Mouse (Mus musculus): ENCODE measurements around the gene Lima1. TPM values are rescaled to one million over a fixed set of nuclear protein-coding genes. Genes with fewer than 3 reads are reported as not detected.
A peak's percentile ranks its signal among the peaks of the same experiment; 100 is the strongest.

Gene Lima1
- polyA plus RNA-seq, 1 experiment from 2014 or later, result 14.5 TPM

GRCm38 (mm10) chr15:99805673-99806072, 69.6 kb downstream of the Lima1 start:
- H3K4me3 ChIP-seq (replicated peaks; ENCODE audit: low read length), result no peak overlapping the region
- peaks cover 29% of the 10 kb centered on the region for H3K4me1 ChIP-seq (replicated peaks; ENCODE audit: control insufficient read depth, insufficient read depth, low read length)
- 93% methylated on average over 4 of the region's 4 CpGs for WGBS
- no peak for DNase-seq (ENCODE audit: low spot score)
- no peak overlapping the region for H3K27ac ChIP-seq
- no peak for ATAC-seq (ENCODE audit: low FRiP score)
- H3K9ac ChIP-seq, result no peak overlapping the region
- H3K4me2 ChIP-seq (replicated peaks), result no peak overlapping the region
- H3K9me3 ChIP-seq (ENCODE audit: control insufficient read depth, low read length), result no peaks in the 10 kb centered on the region
- H3K27me3 ChIP-seq (ENCODE audit: control insufficient read depth, insufficient read depth, low read length), result no peaks in the 10 kb centered on the region
- no peaks in the 10 kb centered on the region for H3K36me3 ChIP-seq (replicated peaks; ENCODE audit: control insufficient read depth, insufficient read depth)

- Histone ChIP-seq H3K9me3 (ENCODE audit: control insufficient read depth, low read length) (no peaks in the 10 kb centered on the region), H3K4me3 (replicated peaks; ENCODE audit: low read length) (no peak overlapping the region), H3K9ac (0 out of 2 replicates have a peak overlapping the region, but pooled peaks have one; percentile 8), H3K4me1 (replicated peaks; ENCODE audit: control insufficient read depth, insufficient read depth, low read length) (peaks cover 26% of the 10 kb centered on the region), H3K27me3 (ENCODE audit: control insufficient read depth, insufficient read depth, low read length) (no peaks in the 10 kb centered on the region), H3K27ac (peak overlapping the region; percentile 60; the same call in 1 of the 2 replicates), H3K36me3 (replicated peaks; ENCODE audit: control insufficient read depth, insufficient read depth) (no peaks in the 10 kb centered on the region), H3K4me2 (replicated peaks) (no peak overlapping the region)
- no peak for DNase-seq (ENCODE audit: low spot score)
- ATAC-seq (ENCODE audit: low FRiP score), result no peak
- 33% methylated on average over 6 of the region's 6 CpGs for WGBS
Observed at GRCm38 (mm10) chr15:99803186-99803644, 72.0 kb downstream of the Lima1 start.

GRCm38 (mm10) chr15:99801885-99802572, 73.2 kb downstream of the Lima1 start:
- 35% methylated on average over 24 of the region's 24 CpGs for WGBS
- DNase-seq (ENCODE audit: low spot score), result no peak
- Histone ChIP-seq H3K4me2 (replicated peaks) (no peak overlapping the region), H3K9ac (0 out of 2 replicates have a peak overlapping the region, but pooled peaks have one; percentile 1), H3K27me3 (ENCODE audit: control insufficient read depth, insufficient read depth, low read length) (no peaks in the 10 kb centered on the region), H3K27ac (no peak overlapping the region), H3K9me3 (ENCODE audit: control insufficient read depth, low read length) (no peaks in the 10 kb centered on the region), H3K36me3 (replicated peaks; ENCODE audit: control insufficient read depth, insufficient read depth) (no peaks in the 10 kb centered on the region), H3K4me3 (replicated peaks; ENCODE audit: low read length) (no peak overlapping the region), H3K4me1 (replicated peaks; ENCODE audit: control insufficient read depth, insufficient read depth, low read length) (peaks cover 14% of the 10 kb centered on the region)
- no peak for ATAC-seq (ENCODE audit: low FRiP score)

- DNase-seq (ENCODE audit: low spot score) (no peak), ATAC-seq (ENCODE audit: low FRiP score) (no peak)
- Histone ChIP-seq H3K9ac (no peak overlapping the region), H3K27me3 (ENCODE audit: control insufficient read depth, insufficient read depth, low read length) (no peaks in the 10 kb centered on the region), H3K4me1 (replicated peaks; ENCODE audit: control insufficient read depth, insufficient read depth, low read length) (peaks cover 10% of the 10 kb centered on the region), H3K27ac (no peak overlapping the region), H3K36me3 (replicated peaks; ENCODE audit: control insufficient read depth, insufficient read depth) (no peaks in the 10 kb centered on the region), H3K9me3 (ENCODE audit: control insufficient read depth, low read length) (no peaks in the 10 kb centered on the region), H3K4me3 (replicated peaks; ENCODE audit: low read length) (no peak overlapping the region), H3K4me2 (replicated peaks) (no peak overlapping the region)
- WGBS, result 76% methylated on average over 6 of the region's 6 CpGs
Observed at GRCm38 (mm10) chr15:99799706-99800105, 75.5 kb downstream of the Lima1 start.

GRCm38 (mm10) chr15:99797898-99798297, 77.4 kb downstream of the Lima1 start:
- Histone ChIP-seq H3K9ac (no peak overlapping the region), H3K36me3 (replicated peaks; ENCODE audit: control insufficient read depth, insufficient read depth) (no peaks in the 10 kb centered on the region), H3K4me1 (replicated peaks; ENCODE audit: control insufficient read depth, insufficient read depth, low read length) (0 out of 2 replicates have a peak, but pooled peaks cover under 1% of the 10 kb centered on the region), H3K27ac (0 out of 2 replicates have a peak overlapping the region, but pooled peaks have one; percentile 7), H3K9me3 (ENCODE audit: control insufficient read depth, low read length) (no peaks in the 10 kb centered on the region), H3K27me3 (ENCODE audit: control insufficient read depth, insufficient read depth, low read length) (no peaks in the 10 kb centered on the region), H3K4me2 (replicated peaks) (no peak overlapping the region), H3K4me3 (replicated peaks; ENCODE audit: low read length) (no peak overlapping the region)
- ATAC-seq (ENCODE audit: low FRiP score), result no peak
- WGBS, result 82% methylated on average over 5 of the region's 5 CpGs
- DNase-seq (ENCODE audit: low spot score), result no peak

- no peak for DNase-seq (ENCODE audit: low spot score)
- H3K9me3 ChIP-seq (ENCODE audit: control insufficient read depth, low read length), result no peaks in the 10 kb centered on the region
- 60% methylated on average over 9 of the region's 9 CpGs for WGBS
- no peak overlapping the region for H3K9ac ChIP-seq
- peaks cover 4% of the 10 kb centered on the region; the same call in 1 of the 2 replicates for H3K36me3 ChIP-seq (replicated peaks; ENCODE audit: control insufficient read depth, insufficient read depth)
- no peak overlapping the region for H3K4me3 ChIP-seq (replicated peaks; ENCODE audit: low read length)
- peak; percentile 64; the same call in 1 of the 2 replicates for ATAC-seq (ENCODE audit: low FRiP score)
- H3K27me3 ChIP-seq (ENCODE audit: control insufficient read depth, insufficient read depth, low read length), result no peaks in the 10 kb centered on the region
- H3K4me1 ChIP-seq (replicated peaks; ENCODE audit: control insufficient read depth, insufficient read depth, low read length), result no peaks in the 10 kb centered on the region
- H3K4me2 ChIP-seq (replicated peaks), result no peak overlapping the region
- peak overlapping the region; percentile 68 for H3K27ac ChIP-seq
Observed at GRCm38 (mm10) chr15:99796735-99797134, 78.5 kb downstream of the Lima1 start.

- H3K9ac ChIP-seq, result no peak overlapping the region
- no peaks in the 10 kb centered on the region for H3K4me1 ChIP-seq (replicated peaks; ENCODE audit: control insufficient read depth, insufficient read depth, low read length)
- H3K27me3 ChIP-seq (ENCODE audit: control insufficient read depth, insufficient read depth, low read length), result no peaks in the 10 kb centered on the region
- peak overlapping the region; percentile 68 for H3K27ac ChIP-seq
- DNase-seq (ENCODE audit: low spot score), result no peak
- H3K9me3 ChIP-seq (ENCODE audit: control insufficient read depth, low read length), result no peaks in the 10 kb centered on the region
- no peak overlapping the region for H3K4me2 ChIP-seq (replicated peaks)
- WGBS, result 89% methylated on average over 3 of the region's 3 CpGs
- H3K4me3 ChIP-seq (replicated peaks; ENCODE audit: low read length), result no peak overlapping the region
- peaks cover 8% of the 10 kb centered on the region; the same call in 1 of the 2 replicates for H3K36me3 ChIP-seq (replicated peaks; ENCODE audit: control insufficient read depth, insufficient read depth)
- ATAC-seq (ENCODE audit: low FRiP score), result no peak
Observed at GRCm38 (mm10) chr15:99796066-99796465, 79.2 kb downstream of the Lima1 start.

- Histone ChIP-seq H3K4me2 (replicated peaks) (no peak overlapping the region), H3K4me3 (replicated peaks; ENCODE audit: low read length) (no peak overlapping the region), H3K9ac (no peak overlapping the region), H3K27me3 (ENCODE audit: control insufficient read depth, insufficient read depth, low read length) (no peaks in the 10 kb centered on the region), H3K27ac (no peak overlapping the region), H3K4me1 (replicated peaks; ENCODE audit: control insufficient read depth, insufficient read depth, low read length) (peaks cover 7% of the 10 kb centered on the region; the same call in 1 of the 2 replicates), H3K36me3 (replicated peaks; ENCODE audit: control insufficient read depth, insufficient read depth) (peaks cover 8% of the 10 kb centered on the region; the same call in 1 of the 2 replicates), H3K9me3 (ENCODE audit: control insufficient read depth, low read length) (no peaks in the 10 kb centered on the region)
- WGBS, result 93% methylated on average over 16 of the region's 16 CpGs
- DNase-seq (ENCODE audit: low spot score), result no peak
- ATAC-seq (ENCODE audit: low FRiP score), result no peak
Observed at GRCm38 (mm10) chr15:99792221-99792815, 82.9 kb downstream of the Lima1 start.

- H3K9me3 ChIP-seq (ENCODE audit: control insufficient read depth, low read length), result no peaks in the 10 kb centered on the region
- H3K4me3 ChIP-seq (replicated peaks; ENCODE audit: low read length), result no peak overlapping the region
- peaks cover 7% of the 10 kb centered on the region; the same call in 1 of the 2 replicates for H3K4me1 ChIP-seq (replicated peaks; ENCODE audit: control insufficient read depth, insufficient read depth, low read length)
- no peak overlapping the region for H3K27ac ChIP-seq
- no peak overlapping the region for H3K4me2 ChIP-seq (replicated peaks)
- WGBS, result 94% methylated on average over 3 of the region's 3 CpGs
- H3K36me3 ChIP-seq (replicated peaks; ENCODE audit: control insufficient read depth, insufficient read depth), result peaks cover 8% of the 10 kb centered on the region; the same call in 1 of the 2 replicates
- no peaks in the 10 kb centered on the region for H3K27me3 ChIP-seq (ENCODE audit: control insufficient read depth, insufficient read depth, low read length)
- ATAC-seq (ENCODE audit: low FRiP score) (no peak), DNase-seq (ENCODE audit: low spot score) (no peak)
- H3K9ac ChIP-seq, result no peak overlapping the region
Observed at GRCm38 (mm10) chr15:99791003-99791402, 84.3 kb downstream of the Lima1 start.
